Mouse (Mus musculus): Measurements from ENCODE around the gene Gm20388.

GRCm38 (mm10) chr8:120678447-120678846, 767.8 kb downstream of the Gm20388 start:
- TF ChIP-seq CTCF (IDR thresholded peaks at IDR 0.05; ENCODE audit: low read depth, low read length) = peak; percentile 62
- no peak for TF ChIP-seq TAL1 (conservative IDR thresholded peaks at IDR 0.05; ENCODE audit: low read depth, low read length)
- no peak for TF ChIP-seq GATA1 (IDR thresholded peaks at IDR 0.05; ENCODE audit: borderline replicate concordance, low read length)
- no peak for TF ChIP-seq POLR2AphosphoS5 (IDR thresholded peaks at IDR 0.05; ENCODE audit: insufficient replicate concordance, low read depth, low read length)

All from G1E (cell line).